Mouse (Mus musculus): ENCODE results near the gene Prr5. TPM values are rescaled to one million over a fixed set of nuclear protein-coding genes. Genes with fewer than 3 reads are reported as not detected.

The Prr5 gene
- polyA plus RNA-seq, 1 experiment = 8.1 TPM

GRCm38 (mm10) chr15:84665662-84666061 is 3.8 kb upstream of the Prr5 start:
- H3K27me3 ChIP-seq (ENCODE audit: control insufficient read depth, insufficient read depth, insufficient read length) = no peaks in the 10 kb centered on the region
- no peaks in the 10 kb centered on the region for H3K79me2 ChIP-seq (ENCODE audit: control insufficient read depth, insufficient read depth)
- TF ChIP-seq TCF12 (IDR thresholded peaks at IDR 0.05; ENCODE audit: insufficient read depth, poor library complexity, severe bottlenecking) (no peak), MYOG (IDR thresholded peaks at IDR 0.05; ENCODE audit: control insufficient read depth in 1 of 3, insufficient read depth in 1 of 3, insufficient read length in 2 of 3, low read depth in 2 of 3) (no peak), POLR2AphosphoS2 (IDR thresholded peaks at IDR 0.05; ENCODE audit: insufficient read length, low read depth) (no peak), TCF3 (IDR thresholded peaks at IDR 0.05; ENCODE audit: insufficient read length, low read depth) (no peak), SRF (IDR thresholded peaks at IDR 0.05; ENCODE audit: control insufficient read depth, insufficient read length, low read depth) (no peak), MYOD1 (IDR thresholded peaks at IDR 0.05; ENCODE audit: control insufficient read depth in 1 of 3, insufficient read length in 2 of 3, low read depth in 2 of 3) (no peak), E2F4 (IDR thresholded peaks at IDR 0.05; ENCODE audit: insufficient read depth) (no peak), REST (IDR thresholded peaks at IDR 0.05; ENCODE audit: insufficient read depth, insufficient read length) (no peak), POLR2A (IDR thresholded peaks at IDR 0.05; ENCODE audit: insufficient read length, low read depth) (no peak), CEBPB (IDR thresholded peaks at IDR 0.05; ENCODE audit: insufficient read depth, poor library complexity, severe bottlenecking) (no peak), USF1 (IDR thresholded peaks at IDR 0.05; ENCODE audit: low read depth) (no peak), MAX (IDR thresholded peaks at IDR 0.05; ENCODE audit: low read depth) (no peak)
- H3K4me3 ChIP-seq = no peak overlapping the region
- no peak overlapping the region for H3ac ChIP-seq (ENCODE audit: control insufficient read depth, insufficient read length)
- H3K4me2 ChIP-seq (ENCODE audit: low read depth) = no peak overlapping the region
- no peaks in the 10 kb centered on the region for H3K36me3 ChIP-seq (ENCODE audit: control insufficient read depth, insufficient read depth)

DNA sequence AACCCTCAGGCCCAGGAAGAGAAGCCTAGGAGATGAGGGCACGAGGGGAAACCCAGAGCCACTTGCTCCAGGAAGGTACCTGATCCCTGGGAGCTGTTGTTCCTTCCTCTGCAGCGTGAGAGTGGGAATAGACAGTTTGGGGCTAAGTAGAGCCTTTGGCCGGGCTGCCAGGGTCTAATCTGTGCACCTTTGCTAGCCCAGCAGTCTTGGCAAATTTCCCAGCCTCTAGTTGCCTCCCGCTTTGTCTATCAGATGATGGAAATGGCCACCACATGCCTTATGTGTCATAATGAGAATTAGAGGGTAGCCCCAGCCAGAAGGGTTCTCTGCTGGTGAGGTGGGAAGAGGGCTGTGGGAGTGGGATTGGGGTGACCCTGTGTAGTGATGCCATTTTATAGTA is 3.4 kb upstream of the Prr5 start:
- Histone ChIP-seq H3K79me2 (ENCODE audit: control insufficient read depth, insufficient read depth) (no peaks in the 10 kb centered on the region), H3ac (ENCODE audit: control insufficient read depth, insufficient read length) (no peak overlapping the region), H3K4me3 (no peak overlapping the region), H3K27me3 (ENCODE audit: control insufficient read depth, insufficient read depth, insufficient read length) (no peaks in the 10 kb centered on the region), H3K4me2 (ENCODE audit: low read depth) (no peak overlapping the region), H3K36me3 (ENCODE audit: control insufficient read depth, insufficient read depth) (no peaks in the 10 kb centered on the region)
- TF ChIP-seq E2F4 (IDR thresholded peaks at IDR 0.05; ENCODE audit: insufficient read depth) (no peak), CEBPB (IDR thresholded peaks at IDR 0.05; ENCODE audit: insufficient read depth, poor library complexity, severe bottlenecking) (no peak), MYOD1 (IDR thresholded peaks at IDR 0.05; ENCODE audit: control insufficient read depth in 1 of 3, insufficient read length in 2 of 3, low read depth in 2 of 3) (no peak), TCF12 (IDR thresholded peaks at IDR 0.05; ENCODE audit: insufficient read depth, poor library complexity, severe bottlenecking) (no peak), USF1 (IDR thresholded peaks at IDR 0.05; ENCODE audit: low read depth) (no peak), REST (IDR thresholded peaks at IDR 0.05; ENCODE audit: insufficient read depth, insufficient read length) (no peak), TCF3 (IDR thresholded peaks at IDR 0.05; ENCODE audit: insufficient read length, low read depth) (no peak), MYOG (IDR thresholded peaks at IDR 0.05; ENCODE audit: control insufficient read depth in 1 of 3, insufficient read depth in 1 of 3, insufficient read length in 2 of 3, low read depth in 2 of 3) (no peak), POLR2A (IDR thresholded peaks at IDR 0.05; ENCODE audit: insufficient read length, low read depth) (no peak), MAX (IDR thresholded peaks at IDR 0.05; ENCODE audit: low read depth) (no peak), POLR2AphosphoS2 (IDR thresholded peaks at IDR 0.05; ENCODE audit: insufficient read length, low read depth) (no peak), SRF (IDR thresholded peaks at IDR 0.05; ENCODE audit: control insufficient read depth, insufficient read length, low read depth) (no peak)

DNA sequence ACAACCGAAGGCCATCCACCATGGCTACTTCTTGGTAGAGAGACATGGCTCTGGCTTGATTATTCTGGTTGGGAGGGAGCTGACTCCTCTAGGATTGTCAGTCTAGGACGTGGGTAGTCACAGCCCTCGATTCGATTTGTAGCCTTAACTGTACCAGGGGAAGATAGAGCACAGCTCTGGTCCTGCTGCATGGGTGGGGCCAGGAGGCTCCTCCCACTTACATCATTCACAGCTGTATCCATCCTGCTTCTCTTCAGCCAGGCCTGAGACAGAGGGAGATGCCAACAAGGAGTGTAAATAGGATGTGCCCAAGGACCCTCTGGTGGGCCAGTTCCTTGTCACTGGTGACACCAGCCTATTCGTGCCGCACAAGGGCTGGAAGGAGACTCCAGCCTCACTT is 1.8 kb upstream of the Prr5 start:
- no peak overlapping the region for H3K4me3 ChIP-seq
- H3K79me2 ChIP-seq (ENCODE audit: control insufficient read depth, insufficient read depth) = no peaks in the 10 kb centered on the region
- H3ac ChIP-seq (ENCODE audit: control insufficient read depth, insufficient read length) = no peak overlapping the region
- no peaks in the 10 kb centered on the region for H3K36me3 ChIP-seq (ENCODE audit: control insufficient read depth, insufficient read depth)
- TF ChIP-seq POLR2AphosphoS2 (IDR thresholded peaks at IDR 0.05; ENCODE audit: insufficient read length, low read depth) (no peak), CEBPB (IDR thresholded peaks at IDR 0.05; ENCODE audit: insufficient read depth, poor library complexity, severe bottlenecking) (no peak), REST (IDR thresholded peaks at IDR 0.05; ENCODE audit: insufficient read depth, insufficient read length) (no peak), E2F4 (IDR thresholded peaks at IDR 0.05; ENCODE audit: insufficient read depth) (no peak), MYOG (IDR thresholded peaks at IDR 0.05; ENCODE audit: control insufficient read depth in 1 of 3, insufficient read depth in 1 of 3, insufficient read length in 2 of 3, low read depth in 2 of 3) (no peak), USF1 (IDR thresholded peaks at IDR 0.05; ENCODE audit: low read depth) (no peak), TCF3 (IDR thresholded peaks at IDR 0.05; ENCODE audit: insufficient read length, low read depth) (no peak), MYOD1 (IDR thresholded peaks at IDR 0.05; ENCODE audit: control insufficient read depth in 1 of 3, insufficient read length in 2 of 3, low read depth in 2 of 3) (no peak), POLR2A (IDR thresholded peaks at IDR 0.05; ENCODE audit: insufficient read length, low read depth) (no peak), SRF (IDR thresholded peaks at IDR 0.05; ENCODE audit: control insufficient read depth, insufficient read length, low read depth) (no peak)
- no peak overlapping the region for H3K4me2 ChIP-seq (ENCODE audit: low read depth)
- no peaks in the 10 kb centered on the region for H3K27me3 ChIP-seq (ENCODE audit: control insufficient read depth, insufficient read depth, insufficient read length)

GRCm38 (mm10) chr15:84669771-84670656 is 594 bp downstream of the Prr5 start:
- H3K79me2 ChIP-seq (ENCODE audit: control insufficient read depth, insufficient read depth) = no peaks in the 10 kb centered on the region
- H3K4me2 ChIP-seq (ENCODE audit: low read depth) = no peak overlapping the region
- TF ChIP-seq REST (IDR thresholded peaks at IDR 0.05; ENCODE audit: insufficient read depth, insufficient read length) (no peak), E2F4 (IDR thresholded peaks at IDR 0.05; ENCODE audit: insufficient read depth) (no peak), MAX (IDR thresholded peaks at IDR 0.05; ENCODE audit: low read depth) (no peak), MYOD1 (IDR thresholded peaks at IDR 0.05; ENCODE audit: control insufficient read depth in 1 of 3, insufficient read length in 2 of 3, low read depth in 2 of 3) (no peak), MYOG (IDR thresholded peaks at IDR 0.05; ENCODE audit: control insufficient read depth in 1 of 3, insufficient read depth in 1 of 3, insufficient read length in 2 of 3, low read depth in 2 of 3) (no peak), TCF12 (IDR thresholded peaks at IDR 0.05; ENCODE audit: insufficient read depth, poor library complexity, severe bottlenecking) (no peak), TCF3 (IDR thresholded peaks at IDR 0.05; ENCODE audit: insufficient read length, low read depth) (no peak), POLR2A (IDR thresholded peaks at IDR 0.05; ENCODE audit: insufficient read length, low read depth) (no peak), CEBPB (IDR thresholded peaks at IDR 0.05; ENCODE audit: insufficient read depth, poor library complexity, severe bottlenecking) (no peak), USF1 (IDR thresholded peaks at IDR 0.05; ENCODE audit: low read depth) (no peak), POLR2AphosphoS2 (IDR thresholded peaks at IDR 0.05; ENCODE audit: insufficient read length, low read depth) (no peak), SRF (IDR thresholded peaks at IDR 0.05; ENCODE audit: control insufficient read depth, insufficient read length, low read depth) (no peak)
- no peak overlapping the region for H3ac ChIP-seq (ENCODE audit: control insufficient read depth, insufficient read length)
- H3K27me3 ChIP-seq (ENCODE audit: control insufficient read depth, insufficient read depth, insufficient read length) = no peaks in the 10 kb centered on the region
- H3K4me3 ChIP-seq = no peak overlapping the region
- no peaks in the 10 kb centered on the region for H3K36me3 ChIP-seq (ENCODE audit: control insufficient read depth, insufficient read depth)
